Mouse (Mus musculus) lung, postnatal 0 days (tissue): ENCODE results near the gene Tbx2.

Experiments used
- CTCF ChIP-seq: IDR thresholded peaks from 2 replicates; pipeline ENCODE4 v1.5.1; 2016; ENCODE audit warnings: antibody characterized with exemption, mild to moderate bottlenecking
- EP300 ChIP-seq: IDR thresholded peaks from 2 replicates; pipeline ENCODE4 v1.6.1; 2016; ENCODE audit warnings: antibody characterized with exemption, mild to moderate bottlenecking, control low read depth

GRCm38 (mm10) chr11:85840031-85840802 lies 7.9 kb downstream of the Tbx2 start:
- no peak for TF ChIP-seq CTCF
- no peak for TF ChIP-seq EP300
